Mouse (Mus musculus) macrophage (primary cell): ENCODE data around the gene Slc22a13. TPM values are rescaled to one million over a fixed set of nuclear protein-coding genes. Genes with fewer than 3 reads are reported as not detected.
"Not testable (repeated sequence)": the region's sequence is repeated elsewhere in the genome, so short reads cannot be mapped to it uniquely, and the experiment has no call there.

Experiments used
- H3K27ac ChIP-seq: fragments of 350-480 bp; formaldehyde crosslinking; 2 replicates; pipeline ENCODE4 v1.9.0; 2021
- H3K36me3 ChIP-seq: fragments of 350-480 bp; formaldehyde crosslinking; 2 replicates; pipeline ENCODE4 v1.9.0; 2021; ENCODE audit errors: inconsistent target
- H3K4me3 ChIP-seq: fragments of 350-480 bp; formaldehyde crosslinking; 2 replicates; pipeline ENCODE4 v1.9.0; 2021; ENCODE audit errors: inconsistent target
- H3K79me2 ChIP-seq: fragments of 350-480 bp; formaldehyde crosslinking; 2 replicates; pipeline ENCODE4 v1.9.0; 2021; ENCODE audit errors: inconsistent target
- WGBS: methylation state at CpG from one replicate; pipeline ENCODE4 v1.1.7; 2026; ENCODE audit warnings: inconsistent platforms; ENCODE audit not compliant: missing documents; 5-methylcytosine and 5-hydroxymethylcytosine counted together
- polyA plus RNA-seq: library from polyadenylated mRNA; stranded (reverse); fragments of 250-400 nt; gene quantifications from 3 replicates; pipeline ENCODE4 v1.2.4, GENCODE M21; 2018; ENCODE audit warnings: inconsistent platforms

Gene Slc22a13
- polyA plus RNA-seq, 1 experiment from 2014 or later = not detected

DNA sequence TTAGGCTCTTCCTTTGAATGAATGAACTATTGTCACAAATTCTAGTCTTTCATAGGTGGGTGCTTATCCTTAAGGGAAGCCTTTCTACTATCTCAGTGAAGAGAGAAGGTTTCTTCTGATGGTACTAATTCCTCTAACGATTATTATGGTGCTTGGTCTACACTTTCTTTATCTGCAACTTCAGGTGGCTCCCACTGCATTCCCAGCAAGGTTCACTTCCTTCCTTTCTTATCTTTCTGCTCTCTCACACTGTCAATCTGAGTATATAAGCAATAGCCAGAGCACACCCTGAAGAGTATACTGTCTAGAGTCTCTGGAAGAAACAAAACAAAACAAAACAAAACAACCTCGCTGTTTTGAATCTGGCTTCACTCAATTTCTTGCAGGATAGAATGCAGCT is 10.8 kb upstream of the Slc22a13 start:
- Histone ChIP-seq H3K36me3 (no peaks in the 10 kb centered on the region), H3K27ac (no peak overlapping the region), H3K4me3 (no peak overlapping the region), H3K79me2 (no peaks in the 10 kb centered on the region)
- WGBS = 77% methylated on average over 2 of the region's 2 CpGs

DNA sequence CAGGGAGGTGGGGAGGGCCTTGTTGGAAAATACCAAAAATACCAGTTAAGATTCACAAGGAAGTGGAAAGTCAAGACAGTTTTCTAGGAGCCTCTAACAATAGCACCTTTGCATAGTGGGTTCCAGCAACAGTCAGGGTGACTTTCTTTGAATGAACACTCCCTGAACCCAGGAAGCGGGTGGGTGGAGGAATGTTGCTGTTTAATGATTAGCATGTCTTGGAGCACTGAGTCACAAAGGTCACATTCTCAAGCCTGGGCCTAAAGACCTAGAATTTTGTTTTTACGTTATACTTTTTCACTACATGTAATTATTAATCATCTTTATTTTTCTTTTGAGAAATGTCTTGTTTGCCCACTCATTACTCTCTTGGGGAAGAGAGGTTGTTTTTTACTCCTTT is 6.4 kb upstream of the Slc22a13 start:
- H3K36me3 ChIP-seq, H3K79me2 ChIP-seq, H3K27ac ChIP-seq, H3K4me3 ChIP-seq: not testable (repeated sequence)
- 90% methylated on average over 2 of the region's 2 CpGs for WGBS

DNA sequence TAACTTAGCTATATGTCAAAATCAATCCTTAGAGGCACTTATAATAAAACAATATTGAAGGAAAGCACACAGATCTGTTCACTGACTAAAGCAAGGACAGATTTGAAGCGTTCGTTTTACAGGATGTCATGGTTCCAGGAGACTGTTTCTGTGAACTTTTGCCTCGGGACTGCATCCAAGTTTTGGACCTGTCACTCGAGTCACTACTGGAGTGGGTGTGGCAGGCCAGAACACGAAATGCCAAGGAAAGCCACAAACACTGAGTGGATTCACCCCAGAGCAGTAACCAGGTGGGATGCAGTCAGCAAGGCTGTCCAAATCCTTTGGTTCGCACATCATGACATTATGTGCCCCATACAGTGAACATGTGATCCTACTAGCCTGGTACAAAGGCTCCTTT is 5.7 kb upstream of the Slc22a13 start:
- H3K36me3 ChIP-seq = no peaks in the 10 kb centered on the region
- H3K4me3 ChIP-seq = no peak overlapping the region
- H3K27ac ChIP-seq = no peak overlapping the region
- 92% methylated on average over 6 of the region's 6 CpGs for WGBS
- H3K79me2 ChIP-seq = no peaks in the 10 kb centered on the region

DNA sequence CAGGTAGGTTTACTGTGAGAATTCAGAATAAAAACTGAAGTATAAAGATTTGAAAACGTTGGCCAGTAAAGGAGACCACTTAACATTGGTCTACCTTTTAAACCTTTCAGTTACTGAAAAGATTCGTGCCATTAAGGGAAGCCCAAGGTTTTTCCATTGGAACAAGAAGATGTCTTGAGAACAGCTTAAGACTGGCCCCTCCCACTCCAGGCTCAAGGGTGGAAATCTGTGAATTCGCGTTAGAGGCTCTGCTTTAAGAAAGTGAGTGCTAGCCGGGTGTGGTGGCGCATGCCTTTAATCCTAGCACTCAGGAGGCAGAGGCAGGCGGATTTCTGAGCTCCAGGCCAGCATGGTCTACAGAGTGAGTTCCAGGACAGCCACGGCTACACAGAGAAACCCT is 4.1 kb upstream of the Slc22a13 start:
- no peaks in the 10 kb centered on the region for H3K36me3 ChIP-seq
- no peak overlapping the region for H3K27ac ChIP-seq
- WGBS = 76% methylated on average over 8 of the region's 8 CpGs
- H3K79me2 ChIP-seq = no peaks in the 10 kb centered on the region
- no peak overlapping the region for H3K4me3 ChIP-seq

DNA sequence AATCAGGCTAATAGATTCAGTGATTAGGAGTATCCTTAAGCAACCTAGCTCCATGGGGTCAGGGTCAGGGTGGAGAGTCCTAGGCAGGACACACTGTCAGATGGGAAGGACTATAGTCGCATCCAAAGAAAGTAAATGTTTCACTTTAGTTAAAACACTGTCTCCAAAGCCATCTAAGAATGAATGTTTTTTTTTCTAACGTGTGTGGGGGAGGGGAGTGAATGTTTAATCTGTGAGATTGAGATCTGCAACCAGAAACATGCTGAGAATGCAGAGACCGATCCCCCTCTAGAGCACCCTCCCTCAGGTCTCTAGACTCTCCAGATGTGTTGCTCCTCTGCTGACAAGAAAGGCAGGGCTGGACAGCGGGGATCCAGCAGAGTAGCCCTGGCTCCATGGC is 1.8 kb downstream of the Slc22a13 start:
- Histone ChIP-seq H3K27ac (no peak overlapping the region), H3K4me3 (no peak overlapping the region), H3K36me3 (no peaks in the 10 kb centered on the region), H3K79me2 (no peaks in the 10 kb centered on the region)
- 88% methylated on average over 4 of the region's 4 CpGs for WGBS

- H3K27ac ChIP-seq = no peak overlapping the region
- WGBS = 86% methylated on average over 2 of the region's 2 CpGs
These were observed 2.2 kb downstream of the Slc22a13 start for GRCm38 (mm10) chr9:119206666-119207065.

GRCm38 (mm10) chr9:119205756-119206155 is 3.1 kb downstream of the Slc22a13 start:
- Histone ChIP-seq H3K4me3 (no peak overlapping the region), H3K36me3 (no peaks in the 10 kb centered on the region), H3K27ac (no peak overlapping the region), H3K79me2 (no peaks in the 10 kb centered on the region)
- WGBS = 96% methylated on average over 5 of the region's 5 CpGs

More at GRCm38 (mm10) chr9:119206666-119207065, 2.2 kb downstream of the Slc22a13 start:
- Histone ChIP-seq H3K36me3 (no peaks in the 10 kb centered on the region), H3K4me3 (no peak overlapping the region), H3K79me2 (no peaks in the 10 kb centered on the region)

- WGBS = 96% methylated on average over 9 of the region's 9 CpGs
- Histone ChIP-seq H3K79me2 (no peaks in the 10 kb centered on the region), H3K27ac (no peak overlapping the region), H3K36me3 (no peaks in the 10 kb centered on the region), H3K4me3 (no peak overlapping the region)
These were observed 5.3 kb downstream of the Slc22a13 start for GRCm38 (mm10) chr9:119203617-119204016.

- WGBS = 91% methylated on average over 5 of the region's 5 CpGs
- no peaks in the 10 kb centered on the region for H3K79me2 ChIP-seq
- H3K4me3 ChIP-seq = no peak overlapping the region
- no peak overlapping the region for H3K27ac ChIP-seq
- H3K36me3 ChIP-seq = no peaks in the 10 kb centered on the region
These were observed 7.2 kb downstream of the Slc22a13 start for GRCm38 (mm10) chr9:119201653-119202052.

DNA sequence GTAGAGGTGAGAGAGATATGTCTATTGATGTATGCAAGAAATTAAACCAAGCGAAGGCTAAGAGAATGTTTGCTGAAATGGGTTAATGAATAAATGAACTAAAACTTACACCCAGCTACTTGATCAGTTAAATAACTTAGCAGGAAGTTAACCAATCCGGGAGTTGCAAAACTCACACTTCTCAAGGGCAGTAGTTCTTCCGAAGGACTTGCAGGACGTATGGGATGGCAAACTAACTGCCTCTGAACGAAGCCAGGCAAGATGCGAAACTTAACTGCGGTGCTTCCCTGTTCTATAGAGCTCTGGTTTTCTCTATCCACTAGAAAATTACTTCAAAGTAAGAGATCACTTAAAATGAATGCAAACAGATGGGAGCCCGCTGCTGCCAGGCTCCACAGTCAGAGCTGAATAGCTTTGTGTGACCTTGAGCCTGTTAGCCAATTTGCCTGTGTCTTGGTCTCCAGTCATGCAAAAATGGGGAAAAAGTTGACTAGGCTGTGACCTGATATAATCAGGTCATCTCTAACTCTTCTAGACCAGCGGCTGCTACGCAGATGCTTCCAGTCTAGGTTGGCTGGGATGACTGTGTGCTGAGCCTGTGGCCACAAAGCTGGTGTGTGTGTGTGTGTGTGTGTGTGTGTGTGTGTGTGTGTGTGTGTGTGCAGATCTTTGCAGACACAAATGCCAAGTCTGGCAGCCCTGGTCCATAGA is 9.6 kb downstream of the Slc22a13 start:
- no peak overlapping the region for H3K27ac ChIP-seq
- H3K79me2 ChIP-seq = no peaks in the 10 kb centered on the region
- WGBS = 73% methylated on average over 10 of the region's 10 CpGs
- no peak overlapping the region for H3K4me3 ChIP-seq
- no peaks in the 10 kb centered on the region for H3K36me3 ChIP-seq

- 48% methylated on average over 11 of the region's 11 CpGs for WGBS
- Histone ChIP-seq H3K79me2 (no peaks in the 10 kb centered on the region), H3K27ac (no peak overlapping the region), H3K4me3 (no peak overlapping the region), H3K36me3 (no peaks in the 10 kb centered on the region)
These were observed 16.5 kb downstream of the Slc22a13 start for GRCm38 (mm10) chr9:119192202-119192990.

DNA sequence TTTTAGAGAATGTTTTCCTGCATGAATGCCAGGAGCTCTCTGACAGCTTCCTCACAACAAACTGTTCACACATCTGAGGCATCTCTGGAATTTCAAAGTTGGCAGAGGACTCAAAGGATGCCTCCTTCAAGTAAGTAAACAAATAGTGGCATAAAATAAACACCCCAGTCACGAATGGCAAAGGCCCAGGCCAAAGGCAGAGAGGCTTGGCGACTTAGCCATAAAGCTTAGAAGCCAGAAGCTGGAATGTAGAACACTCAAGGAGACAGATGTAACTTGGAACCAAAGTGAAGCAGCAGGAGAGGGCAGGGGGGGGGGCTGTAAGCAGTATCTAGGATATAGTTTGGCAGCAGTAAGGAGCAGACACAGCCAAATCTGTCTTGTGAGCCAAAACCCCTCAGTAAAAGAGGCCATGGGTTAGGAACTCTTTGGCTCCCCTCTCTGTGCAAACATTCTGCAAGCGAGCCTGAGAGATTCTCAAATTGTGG is 27.6 kb downstream of the Slc22a13 start:
- no peaks in the 10 kb centered on the region for H3K36me3 ChIP-seq
- no peak overlapping the region for H3K27ac ChIP-seq
- H3K4me3 ChIP-seq = no peak overlapping the region
- WGBS = 65% methylated on average over 3 of the region's 3 CpGs
- no peaks in the 10 kb centered on the region for H3K79me2 ChIP-seq

DNA sequence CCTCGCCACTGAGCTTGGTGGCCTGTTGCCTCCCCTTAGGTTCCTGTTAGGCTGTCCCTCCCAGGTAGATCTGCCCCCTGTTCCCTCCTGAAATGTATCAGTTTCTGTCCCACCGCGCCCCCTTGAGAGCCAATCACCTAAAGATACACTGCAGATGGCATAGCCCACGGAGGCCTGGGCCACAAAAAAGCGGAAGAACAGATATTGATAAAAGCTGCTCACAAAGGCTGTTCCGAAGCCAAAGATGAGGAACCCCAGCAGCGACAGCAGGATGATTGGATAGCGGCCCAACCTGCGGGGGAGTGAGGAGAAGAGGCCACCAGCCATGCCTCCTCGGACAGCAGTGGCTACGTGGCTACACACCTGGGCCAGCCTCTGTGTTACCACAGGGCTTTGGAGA is 29.6 kb downstream of the Slc22a13 start:
- WGBS = 95% methylated on average over 11 of the region's 11 CpGs
- no peak overlapping the region for H3K4me3 ChIP-seq
- H3K79me2 ChIP-seq = no peaks in the 10 kb centered on the region
- no peaks in the 10 kb centered on the region for H3K36me3 ChIP-seq
- H3K27ac ChIP-seq = no peak overlapping the region

DNA sequence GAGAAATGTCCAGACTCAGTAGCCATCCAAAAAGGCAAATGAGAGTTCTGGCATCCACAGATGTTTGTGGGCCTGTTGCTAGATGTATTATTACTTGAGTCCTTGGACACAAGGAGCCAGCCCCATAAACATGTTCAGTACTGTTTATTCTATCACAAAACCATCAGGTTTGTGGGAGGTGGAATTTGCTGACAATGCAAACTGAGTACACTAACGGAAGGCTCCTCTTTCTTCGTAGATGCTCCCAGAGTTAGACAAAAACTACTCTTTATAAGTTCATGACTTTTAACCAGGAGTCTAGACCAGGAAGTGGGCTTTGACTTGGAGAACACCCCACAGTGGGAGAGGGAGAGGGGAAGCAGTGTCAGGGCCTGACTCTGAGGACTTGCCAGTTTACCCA is 41.3 kb downstream of the Slc22a13 start:
- H3K79me2 ChIP-seq = no peaks in the 10 kb centered on the region
- H3K4me3 ChIP-seq = no peak overlapping the region
- no peak overlapping the region for H3K27ac ChIP-seq
- 100% methylated on average over 2 of the region's 2 CpGs for WGBS
- no peaks in the 10 kb centered on the region for H3K36me3 ChIP-seq

GRCm38 (mm10) chr9:119165548-119165947 is 43.4 kb downstream of the Slc22a13 start:
- Histone ChIP-seq H3K4me3 (no peak overlapping the region), H3K27ac (no peak overlapping the region), H3K36me3 (no peaks in the 10 kb centered on the region), H3K79me2 (no peaks in the 10 kb centered on the region)
- 95% methylated on average over 6 of the region's 6 CpGs for WGBS
